Mouse (Mus musculus) CH12.LX (cell line): ENCODE results near the gene S1pr1. TPM values are rescaled to one million over a fixed set of nuclear protein-coding genes. Genes with fewer than 3 reads are reported as not detected.
A peak's percentile ranks its signal among the peaks of the same experiment; 100 is the strongest.

ENCODE experiments used
- DNase-seq: peaks from one replicate; pipeline ENCODE4 v3.0.0-alpha.2; 2013; ENCODE audit errors: extremely low read depth
- H3K27ac ChIP-seq: 2 replicates; pipeline ENCODE4 v1.5.1; 2012; ENCODE audit warnings: low read depth, mild to moderate bottlenecking, control low read depth, moderate library complexity; ENCODE audit not compliant: insufficient read depth
- H3K27me3 ChIP-seq: replicated peaks from 2 replicates; pipeline ENCODE3; 2012; ENCODE audit warnings: inconsistent platforms
- H3K36me3 ChIP-seq, 2 experiments: replicated peaks in 1 of 2; 2 replicates each; pipeline versions ENCODE3 to v1.6.1; 2012; ENCODE audit warnings: inconsistent platforms in 1 of 2, low read length in 1 of 2, mild to moderate bottlenecking in 1 of 2, mixed read lengths in 1 of 2, moderate library complexity in 1 of 2; ENCODE audit not compliant: control insufficient read depth in 1 of 2, insufficient read depth in 1 of 2
- H3K4me1 ChIP-seq, 2 experiments: 2 replicates each; pipeline ENCODE4 v1.6.1; 2012; ENCODE audit warnings: inconsistent platforms in 1 of 2, moderate library complexity in 1 of 2; ENCODE audit not compliant: insufficient read depth in 2 of 2, control insufficient read depth in 1 of 2
- H3K4me2 ChIP-seq: 2 replicates; pipeline ENCODE4 v1.6.1; 2012; ENCODE audit warnings: low read depth, mild to moderate bottlenecking, control low read depth; ENCODE audit not compliant: poor library complexity, insufficient read depth, severe bottlenecking
- H3K4me3 ChIP-seq, 3 experiments: fragments of 150-350 bp in 1 of 3; sonication (generic) in 1 of 3; replicated peaks in 1 of 3; 2 replicates each; pipeline versions ENCODE3 to v1.5.1; 2011 to 2012; ENCODE audit warnings: low read depth in 2 of 3, low read length in 2 of 3, mild to moderate bottlenecking in 2 of 3, moderate library complexity in 2 of 3, control low read depth in 1 of 3, improper control_type of control experiment in 1 of 3, inconsistent platforms in 1 of 3, mixed read lengths in 1 of 3; ENCODE audit not compliant: poor library complexity in 1 of 3
- H3K79me2 ChIP-seq: replicated peaks from 2 replicates; pipeline ENCODE4 v1.6.1; 2012; ENCODE audit warnings: mild to moderate bottlenecking, moderate library complexity; ENCODE audit not compliant: control insufficient read depth, poor library complexity, insufficient read depth, severe bottlenecking; ENCODE audit errors: extremely low read depth
- H3K9ac ChIP-seq: 2 replicates; pipeline ENCODE4 v1.6.1; 2012; ENCODE audit warnings: low read depth, mild to moderate bottlenecking, control low read depth, moderate library complexity; ENCODE audit not compliant: insufficient read depth
- H3K9me3 ChIP-seq: replicated peaks from 2 replicates; pipeline ENCODE3; 2012; ENCODE audit warnings: low read length, inconsistent platforms, mixed read lengths
- CHD1 ChIP-seq: IDR thresholded peaks from 2 replicates; pipeline ENCODE4 v1.6.1; 2012; ENCODE audit warnings: low read depth, low read length, improper control_type of control experiment, inconsistent platforms
- CHD2 ChIP-seq: IDR thresholded peaks from 2 replicates; pipeline ENCODE4 v1.6.1; 2011; ENCODE audit warnings: low read length, improper control_type of control experiment
- CTCF ChIP-seq, 2 experiments: IDR thresholded peaks in 1 of 2; conservative IDR thresholded peaks in 1 of 2; 2 replicates each; pipeline ENCODE4 v1.5.1; 2011 to 2012; ENCODE audit warnings: low read depth in 2 of 2, low read length in 2 of 2, improper control_type of control experiment in 1 of 2, inconsistent platforms in 1 of 2, mild to moderate bottlenecking in 1 of 2, moderate library complexity in 1 of 2
- ELF1 ChIP-seq: IDR thresholded peaks from 2 replicates; pipeline ENCODE4 v1.6.1; 2014; ENCODE audit warnings: low read depth, mild to moderate bottlenecking, inconsistent platforms, low read length, improper control_type of control experiment
- EP300 ChIP-seq: IDR thresholded peaks from 2 replicates; pipeline ENCODE4 v1.6.1; 2011; ENCODE audit warnings: low read length, improper control_type of control experiment
- ETS1 ChIP-seq: conservative IDR thresholded peaks from 2 replicates; pipeline ENCODE4 v1.6.1; 2012; ENCODE audit warnings: low read depth, mild to moderate bottlenecking, inconsistent platforms, low read length, improper control_type of control experiment, moderate library complexity
- IRF4 ChIP-seq: IDR thresholded peaks from 2 replicates; pipeline ENCODE4 v1.6.1; 2014; ENCODE audit warnings: low read depth, mild to moderate bottlenecking, inconsistent platforms, low read length, improper control_type of control experiment
- JUN ChIP-seq: IDR thresholded peaks from 2 replicates; pipeline ENCODE4 v1.6.1; 2011; ENCODE audit warnings: low read depth, mild to moderate bottlenecking, low read length, improper control_type of control experiment, moderate library complexity; ENCODE audit not compliant: insufficient read depth
- JUND ChIP-seq: conservative IDR thresholded peaks from 2 replicates; pipeline ENCODE4 v1.6.1; 2011; ENCODE audit warnings: low read depth, low read length, improper control_type of control experiment
- KAT2A ChIP-seq: IDR thresholded peaks from 2 replicates; pipeline ENCODE4 v1.6.1; 2012; ENCODE audit warnings: low read length, improper control_type of control experiment, inconsistent platforms; ENCODE audit not compliant: insufficient replicate concordance
- MAX ChIP-seq: IDR thresholded peaks from 2 replicates; pipeline ENCODE4 v1.6.1; 2011; ENCODE audit warnings: low read length, improper control_type of control experiment
- MAZ ChIP-seq: IDR thresholded peaks from 2 replicates; pipeline ENCODE4 v1.6.1; 2012; ENCODE audit warnings: low read depth, mild to moderate bottlenecking, inconsistent platforms, low read length, improper control_type of control experiment, moderate library complexity
- MEF2A ChIP-seq: IDR thresholded peaks from 2 replicates; pipeline ENCODE4 v1.6.1; 2014; ENCODE audit warnings: low read depth, mild to moderate bottlenecking, inconsistent platforms, low read length, improper control_type of control experiment, borderline replicate concordance
- MXI1 ChIP-seq: IDR thresholded peaks from 2 replicates; pipeline ENCODE4 v1.6.1; 2011; ENCODE audit warnings: mild to moderate bottlenecking, low read depth, low read length, improper control_type of control experiment
- MYC ChIP-seq: IDR thresholded peaks from 2 replicates; pipeline ENCODE4 v1.6.1; 2011; ENCODE audit warnings: low read depth, mild to moderate bottlenecking, improper control_type of control experiment, low read length
- NELFE ChIP-seq: IDR thresholded peaks from 2 replicates; pipeline ENCODE4 v1.6.1; 2011; ENCODE audit warnings: low read depth, low read length, improper control_type of control experiment
- NRF1 ChIP-seq: IDR thresholded peaks from 2 replicates; pipeline ENCODE4 v1.6.1; 2014; ENCODE audit warnings: low read depth, mild to moderate bottlenecking, inconsistent platforms, low read length, improper control_type of control experiment, moderate library complexity
- POLR2A ChIP-seq: IDR thresholded peaks from 2 replicates; pipeline ENCODE4 v1.6.1; 2011; ENCODE audit warnings: low read depth, mild to moderate bottlenecking, improper control_type of control experiment, low read length
- RAD21 ChIP-seq: IDR thresholded peaks from 2 replicates; pipeline ENCODE4 v1.6.1; 2011; ENCODE audit warnings: low read depth, mild to moderate bottlenecking, low read length, improper control_type of control experiment, moderate library complexity
- SIN3A ChIP-seq: IDR thresholded peaks from 2 replicates; pipeline ENCODE4 v1.6.1; 2012; ENCODE audit warnings: low read length, improper control_type of control experiment, inconsistent platforms
- SMC3 ChIP-seq: IDR thresholded peaks from 2 replicates; pipeline ENCODE4 v1.6.1; 2011; ENCODE audit warnings: low read depth, low read length, improper control_type of control experiment
- TBP ChIP-seq: conservative IDR thresholded peaks from 2 replicates; pipeline ENCODE4 v1.6.1; 2011; ENCODE audit warnings: low read depth, low read length, improper control_type of control experiment
- TCF12 ChIP-seq: IDR thresholded peaks from 2 replicates; pipeline ENCODE4 v1.6.1; 2014; ENCODE audit warnings: low read depth, mild to moderate bottlenecking, inconsistent platforms, low read length, improper control_type of control experiment
- UBTF ChIP-seq: IDR thresholded peaks from 2 replicates; pipeline ENCODE4 v1.6.1; 2012; ENCODE audit warnings: low read depth, mild to moderate bottlenecking, inconsistent platforms, low read length, improper control_type of control experiment, moderate library complexity
- USF1 ChIP-seq: IDR thresholded peaks from 2 replicates; pipeline ENCODE4 v1.6.1; 2014; ENCODE audit warnings: low read depth, mild to moderate bottlenecking, inconsistent platforms, low read length, improper control_type of control experiment
- USF2 ChIP-seq: conservative IDR thresholded peaks from 2 replicates; pipeline ENCODE4 v1.6.1; 2011; ENCODE audit warnings: low read depth, low read length, improper control_type of control experiment
- ZC3H11A ChIP-seq: IDR thresholded peaks from 2 replicates; pipeline ENCODE4 v1.6.1; 2012; ENCODE audit warnings: low read depth, mild to moderate bottlenecking, inconsistent platforms, low read length, improper control_type of control experiment
- ZKSCAN1 ChIP-seq: IDR thresholded peaks from 2 replicates; pipeline ENCODE4 v1.6.1; 2012; ENCODE audit warnings: low read depth, inconsistent platforms, low read length, improper control_type of control experiment, borderline replicate concordance
- ZMIZ1 ChIP-seq: IDR thresholded peaks from 2 replicates; pipeline ENCODE4 v1.6.1; 2012; ENCODE audit warnings: low read depth, mild to moderate bottlenecking, inconsistent platforms, low read length, improper control_type of control experiment
- ZNF384 ChIP-seq: IDR thresholded peaks from 2 replicates; pipeline ENCODE4 v1.6.1; 2012; ENCODE audit warnings: low read depth, low read length, improper control_type of control experiment, inconsistent platforms
- dilution Hi-C: fragments of 300-500 bp; cut with MboI; formaldehyde crosslinking; loops from 2 replicates; pipeline ENCODE4 v1.14.3; 2020; ENCODE audit warnings: low sequenced_read_pairs; ENCODE audit not compliant: extremely low pct_unique_long_range_greater_than_20kb, extremely low pct_ligation_motif_present
- in situ Hi-C: fragments of 300-500 bp; cut with MboI; formaldehyde crosslinking; loops from 3 replicates; pipeline ENCODE4 v1.14.3; 2019; ENCODE audit warnings: low sequenced_read_pairs, low pct_ligation_motif_present, low pct_unique_long_range_greater_than_20kb, mixed read lengths
- polyA plus RNA-seq: library from polyadenylated mRNA; unstranded; fragments of >175 nt; gene quantifications from 2 replicates; pipeline ENCODE4 v1.2.1, GENCODE M21; 2012; ENCODE audit warnings: low read depth; ENCODE audit not compliant: insufficient read length
- total RNA-seq, 2 experiments: library from RNA; depleted of rRNA; stranded (reverse); fragments of 300-350 nt in 1 of 2; fragments of >200 nt in 1 of 2; gene quantifications; 2 replicates each; pipeline ENCODE4 v1.2.3; 2012 to 2014

Gene S1pr1
- total and polyA plus RNA-seq, 3 experiments, result 1.8 to 7.1 (median 4.6) TPM

GRCm38 (mm10) chr3:115664497-115664896 lies 50.4 kb downstream of the S1pr1 start:
- Histone ChIP-seq H3K79me2 (no peaks in the 10 kb centered on the region), H3K4me3 (no peak overlapping the region), H3K9me3 (no peaks in the 10 kb centered on the region), H3K9ac (no peak overlapping the region), H3K4me2 (no peak overlapping the region), H3K27me3 (no peaks in the 10 kb centered on the region), H3K36me3 (no peaks in the 10 kb centered on the region), H3K4me1 (peaks cover 0 to 24% of the 10 kb centered on the region in 2 experiments; a peak in 2 of 4 replicates), H3K27ac (no peak overlapping the region)
- dilution Hi-C loops (no loop called here), in situ Hi-C loops (loop anchor here (5.0 kb wide), 1 partner anchor 48 kb away; no protein-coding TSS in a partner anchor)
- no peak for DNase-seq
- TF ChIP-seq MXI1 (no peak), USF1 (no peak), CHD1 (no peak), POLR2A (no peak), MYC (no peak), TBP (no peak), NRF1 (no peak), NELFE (no peak), ELF1 (no peak), JUN (no peak), KAT2A (no peak), TCF12 (no peak), ZNF384 (no peak), EP300 (no peak), ETS1 (no peak), ZKSCAN1 (no peak), JUND (no peak), CHD2 (no peak), UBTF (no peak), SMC3 (no peak)

GRCm38 (mm10) chr3:115660701-115661460 lies 54.0 kb downstream of the S1pr1 start:
- Histone ChIP-seq H3K9me3 (no peaks in the 10 kb centered on the region), H3K4me1 (peaks cover 0 to 17% of the 10 kb centered on the region in 2 experiments; a peak in 2 of 4 replicates), H3K4me3 (no peak overlapping the region), H3K4me2 (no peak overlapping the region), H3K79me2 (no peaks in the 10 kb centered on the region), H3K9ac (no peak overlapping the region), H3K27ac (no peak overlapping the region), H3K36me3 (no peaks in the 10 kb centered on the region), H3K27me3 (no peaks in the 10 kb centered on the region)
- dilution Hi-C loops, result no loop called here
- DNase-seq, result peak; percentile 85
- in situ Hi-C loops, result loop anchor here (5.0 kb wide), 1 partner anchor 51 kb away; no protein-coding TSS in a partner anchor
- TF ChIP-seq MYC (0 out of 2 replicates have a peak, but pooled peaks have one; percentile 36), ZC3H11A (peak; percentile 96), SMC3 (peak; percentile 99), USF2 (0 out of 2 replicates have a peak, but pooled peaks have one; percentile 13), NRF1 (peak; percentile 18; the same call in 1 of the 2 replicates), MAX (no peak), SIN3A (no peak), MEF2A (peak; percentile 42; the same call in 1 of the 2 replicates), ELF1 (0 out of 2 replicates have a peak, but pooled peaks have one; percentile 10), IRF4 (peak; percentile 53; the same call in 1 of the 2 replicates), CTCF (conservative IDR thresholded peaks at IDR 0.05 in 1 of 2, IDR thresholded peaks at IDR 0.05 in 1 of 2; ENCODE audit: low read depth in 2 of 2, low read length in 2 of 2) (peak; percentile 64 to 98), ZMIZ1 (no peak), TCF12 (no peak), NELFE (peak; percentile 17; the same call in 1 of the 2 replicates), RAD21 (peak; percentile 100), ZNF384 (0 out of 2 replicates have a peak, but pooled peaks have one; percentile 31), MAZ (no peak), KAT2A (no peak)
